Mouse (Mus musculus) stomach, postnatal 0 days (tissue): ENCODE results near the gene Rab1a.

Experiments used
- CTCF ChIP-seq: IDR thresholded peaks from 2 replicates; pipeline ENCODE4 v1.5.1; 2016; ENCODE audit warnings: antibody characterized with exemption, low read depth, mild to moderate bottlenecking, moderate library complexity
- EP300 ChIP-seq: optimal IDR thresholded peaks from 2 replicates; pipeline ENCODE3; 2016; ENCODE audit warnings: antibody characterized with exemption

DNA sequence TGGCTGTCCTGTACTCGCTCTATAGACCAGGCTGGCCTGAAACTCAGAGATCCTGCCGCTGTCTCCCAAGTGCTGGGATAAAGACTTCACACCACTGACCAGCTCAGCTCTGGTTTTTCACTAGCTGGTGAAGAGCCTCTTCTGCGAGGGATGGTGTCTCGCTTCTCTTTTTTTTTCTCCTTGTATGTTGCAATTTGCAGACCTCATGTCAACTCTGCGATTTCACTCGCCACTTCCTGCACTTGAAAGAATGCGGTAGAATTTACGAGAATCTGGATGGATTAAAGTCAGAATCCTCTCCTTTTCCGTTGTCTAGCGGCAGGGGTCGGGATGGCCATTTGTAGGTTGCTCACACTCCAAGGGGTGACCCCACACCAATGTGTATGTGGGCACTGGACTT is 32.3 kb upstream of the Rab1a start:
- TF ChIP-seq CTCF, result no peak
- TF ChIP-seq EP300, result no peak
